Mouse (Mus musculus): ENCODE measurements around the gene Thnsl1. TPM values are rescaled to one million over a fixed set of nuclear protein-coding genes. Genes with fewer than 3 reads are reported as not detected.

The Thnsl1 gene
- total and polyA plus RNA-seq, 2 experiments from 2014 or later = 5.8 to 6.1 TPM

DNA sequence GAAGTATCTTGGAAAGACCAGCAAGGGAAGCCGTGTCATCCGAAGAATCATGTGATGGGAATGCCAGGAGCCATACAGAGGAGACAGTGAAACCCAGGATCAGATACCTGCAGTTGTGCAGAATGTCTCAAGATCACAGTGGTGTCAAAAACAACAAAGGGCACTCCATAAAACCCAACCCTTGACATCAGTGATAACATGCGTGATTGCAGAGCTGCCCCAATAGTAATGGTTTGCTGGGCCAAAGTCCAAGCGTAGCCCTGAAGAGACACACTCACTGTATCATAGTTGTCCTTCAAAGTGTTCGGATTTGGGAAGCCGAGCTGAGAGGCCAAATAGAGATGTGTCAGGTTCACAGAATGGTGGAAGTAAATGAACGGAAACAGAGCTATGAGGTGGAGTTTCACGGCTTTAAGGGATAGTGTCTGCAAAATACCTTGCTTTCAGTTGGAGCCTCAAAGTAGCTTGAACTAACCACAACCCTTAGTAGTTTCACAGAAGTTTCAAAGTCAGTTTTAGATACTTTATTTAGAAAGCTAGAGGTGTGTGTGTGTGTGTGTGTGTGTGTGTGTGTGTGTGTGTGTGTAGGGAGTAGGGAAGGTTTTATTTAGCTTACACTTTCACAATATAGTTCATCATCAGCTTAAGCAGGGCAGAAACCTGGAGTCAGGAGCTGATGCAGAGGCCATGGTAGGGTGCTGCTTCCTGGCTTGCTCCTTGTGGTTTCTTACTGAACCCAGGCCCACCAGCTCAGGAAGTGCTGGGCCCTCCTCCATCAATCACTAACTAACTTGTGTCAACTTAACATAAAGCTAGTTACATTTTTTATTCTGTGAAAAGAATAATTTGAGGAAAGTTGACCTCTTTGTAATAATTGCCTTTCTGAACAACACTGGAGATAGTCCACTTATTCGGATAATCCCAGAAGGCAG is 17.2 kb downstream of the Thnsl1 start:
- H3K9ac ChIP-seq (replicated peaks; ENCODE audit: low read depth, low read length) = no peak overlapping the region
- no peak for DNase-seq (ENCODE audit: low spot score)
- H3K9me3 ChIP-seq (replicated peaks; ENCODE audit: control insufficient read depth, low read length) = no peaks in the 10 kb centered on the region
- H3K4me2 ChIP-seq (ENCODE audit: low read depth, low read length) = no peak overlapping the region
- no peaks in the 10 kb centered on the region for H3K36me3 ChIP-seq (replicated peaks; ENCODE audit: control insufficient read depth, insufficient read depth, low read length)
- H3K27me3 ChIP-seq (ENCODE audit: control insufficient read depth, insufficient read depth, low read length) = no peaks in the 10 kb centered on the region
- no peak overlapping the region for H3K27ac ChIP-seq (ENCODE audit: low read depth)
- WGBS = 79% methylated on average over 9 of the region's 9 CpGs
- TF ChIP-seq CTCF (IDR thresholded peaks at IDR 0.05; ENCODE audit: low read depth) (no peak), EP300 (IDR thresholded peaks at IDR 0.05; ENCODE audit: low read depth) (no peak)
- no peaks in the 10 kb centered on the region for H3K4me1 ChIP-seq (ENCODE audit: control insufficient read depth, insufficient read depth)
- ATAC-seq (ENCODE audit: insufficient read depth, low read depth) = no peak
- H3K4me3 ChIP-seq (ENCODE audit: low read depth, low read length) = no peak overlapping the region

GRCm38 (mm10) chr2:21230276-21230675 is 24.8 kb downstream of the Thnsl1 start:
- H3K4me2 ChIP-seq (ENCODE audit: low read depth, low read length) = no peak overlapping the region
- ATAC-seq (ENCODE audit: insufficient read depth, low read depth) = no peak
- WGBS = 68% methylated on average over 2 of the region's 2 CpGs

DNA sequence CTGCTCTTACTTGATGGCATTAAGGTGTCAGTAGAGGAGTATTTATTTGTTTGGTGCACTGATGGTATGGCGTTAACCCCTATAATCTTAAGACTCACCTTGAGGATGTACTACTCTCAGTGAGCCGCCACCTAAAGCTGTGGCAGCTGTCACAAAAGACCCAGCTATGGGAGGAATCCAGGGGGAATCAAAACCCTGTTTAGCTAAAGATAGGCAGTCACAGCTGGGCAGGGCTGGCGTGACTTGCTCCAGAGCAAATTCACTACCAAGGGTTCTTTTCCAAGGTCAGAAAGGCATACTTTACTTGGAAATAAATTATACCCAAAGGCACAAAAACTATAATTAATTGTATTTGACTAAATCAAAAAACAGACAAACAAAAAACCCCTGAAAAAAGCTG is 25.6 kb downstream of the Thnsl1 start:
- Histone ChIP-seq H3K9ac (replicated peaks; ENCODE audit: low read depth, low read length) (no peak overlapping the region), H3K4me1 (ENCODE audit: control insufficient read depth, insufficient read depth) (no peaks in the 10 kb centered on the region), H3K36me3 (replicated peaks; ENCODE audit: control insufficient read depth, insufficient read depth, low read length) (no peaks in the 10 kb centered on the region), H3K27ac (ENCODE audit: low read depth) (no peak overlapping the region), H3K9me3 (replicated peaks; ENCODE audit: control insufficient read depth, low read length) (no peaks in the 10 kb centered on the region), H3K4me2 (ENCODE audit: low read depth, low read length) (no peak overlapping the region), H3K4me3 (ENCODE audit: low read depth, low read length) (no peak overlapping the region), H3K27me3 (ENCODE audit: control insufficient read depth, insufficient read depth, low read length) (peaks cover 8% of the 10 kb centered on the region)
- ATAC-seq (ENCODE audit: insufficient read depth, low read depth) (no peak), DNase-seq (ENCODE audit: low spot score) (no peak)
- 65% methylated on average over 3 of the region's 3 CpGs for WGBS
- TF ChIP-seq CTCF (IDR thresholded peaks at IDR 0.05; ENCODE audit: low read depth) (no peak), EP300 (IDR thresholded peaks at IDR 0.05; ENCODE audit: low read depth) (no peak)

More at GRCm38 (mm10) chr2:21230276-21230675, 24.8 kb downstream of the Thnsl1 start:
- DNase-seq (ENCODE audit: low spot score) = no peak
- no peaks in the 10 kb centered on the region for H3K36me3 ChIP-seq (replicated peaks; ENCODE audit: control insufficient read depth, insufficient read depth, low read length)
- H3K9me3 ChIP-seq (replicated peaks; ENCODE audit: control insufficient read depth, low read length) = no peaks in the 10 kb centered on the region
- no peaks in the 10 kb centered on the region for H3K4me1 ChIP-seq (ENCODE audit: control insufficient read depth, insufficient read depth)
- no peak overlapping the region for H3K9ac ChIP-seq (replicated peaks; ENCODE audit: low read depth, low read length)
- TF ChIP-seq EP300 (IDR thresholded peaks at IDR 0.05; ENCODE audit: low read depth) (no peak), CTCF (IDR thresholded peaks at IDR 0.05; ENCODE audit: low read depth) (no peak)
- H3K27ac ChIP-seq (ENCODE audit: low read depth) = no peak overlapping the region
- H3K4me3 ChIP-seq (ENCODE audit: low read depth, low read length) = no peak overlapping the region
- H3K27me3 ChIP-seq (ENCODE audit: control insufficient read depth, insufficient read depth, low read length) = peaks cover 2% of the 10 kb centered on the region

DNA sequence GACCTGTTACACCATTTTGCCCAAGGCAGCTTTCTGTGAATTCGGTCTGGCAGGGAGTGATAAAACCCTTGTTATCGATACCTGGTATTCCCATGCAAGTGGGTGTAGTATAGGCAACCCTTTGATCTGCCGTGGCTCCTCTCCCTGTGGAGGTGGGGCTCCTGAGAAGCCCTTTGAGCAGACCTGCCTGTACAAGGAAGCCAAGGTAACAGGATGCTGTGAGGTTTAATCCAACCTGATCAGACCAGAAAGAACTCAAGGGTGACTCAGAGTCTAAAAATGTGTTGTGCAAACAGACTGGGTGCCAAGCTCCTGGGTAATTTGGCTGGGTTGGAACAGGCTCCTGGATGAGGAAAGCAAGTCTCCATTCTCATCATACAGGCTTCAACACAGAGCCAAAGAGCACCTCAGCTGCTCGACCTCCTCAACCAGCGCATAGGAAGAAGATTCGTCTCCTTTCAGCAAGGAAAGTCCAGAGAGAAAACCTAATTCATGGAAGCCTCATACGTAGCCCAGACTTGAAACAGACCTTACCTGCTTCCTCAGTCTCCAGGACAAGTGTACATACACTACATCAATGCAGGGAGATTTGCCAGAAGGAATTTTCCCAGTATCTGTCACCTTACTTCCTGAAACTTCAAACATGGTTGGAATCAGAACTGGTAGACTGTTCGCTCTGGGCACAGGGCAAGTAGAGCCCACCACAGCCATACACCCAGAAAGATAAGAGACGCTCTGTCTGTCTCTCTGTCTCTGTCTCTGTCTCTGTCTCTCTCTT is 29.5 kb downstream of the Thnsl1 start:
- no peak for DNase-seq (ENCODE audit: low spot score)
- Histone ChIP-seq H3K4me1 (ENCODE audit: control insufficient read depth, insufficient read depth) (no peaks in the 10 kb centered on the region), H3K4me3 (ENCODE audit: low read depth, low read length) (no peak overlapping the region), H3K27me3 (ENCODE audit: control insufficient read depth, insufficient read depth, low read length) (peaks cover 20% of the 10 kb centered on the region), H3K27ac (ENCODE audit: low read depth) (no peak overlapping the region), H3K36me3 (replicated peaks; ENCODE audit: control insufficient read depth, insufficient read depth, low read length) (no peaks in the 10 kb centered on the region), H3K4me2 (ENCODE audit: low read depth, low read length) (no peak overlapping the region), H3K9ac (replicated peaks; ENCODE audit: low read depth, low read length) (no peak overlapping the region), H3K9me3 (replicated peaks; ENCODE audit: control insufficient read depth, low read length) (no peaks in the 10 kb centered on the region)
- no peak for TF ChIP-seq EP300 (IDR thresholded peaks at IDR 0.05; ENCODE audit: low read depth)
- no peak for TF ChIP-seq CTCF (IDR thresholded peaks at IDR 0.05; ENCODE audit: low read depth)
- ATAC-seq (ENCODE audit: insufficient read depth, low read depth) = no peak
- whole genome bisulfite sequencing = 75% methylated on average over 9 of the region's 9 CpGs

DNA sequence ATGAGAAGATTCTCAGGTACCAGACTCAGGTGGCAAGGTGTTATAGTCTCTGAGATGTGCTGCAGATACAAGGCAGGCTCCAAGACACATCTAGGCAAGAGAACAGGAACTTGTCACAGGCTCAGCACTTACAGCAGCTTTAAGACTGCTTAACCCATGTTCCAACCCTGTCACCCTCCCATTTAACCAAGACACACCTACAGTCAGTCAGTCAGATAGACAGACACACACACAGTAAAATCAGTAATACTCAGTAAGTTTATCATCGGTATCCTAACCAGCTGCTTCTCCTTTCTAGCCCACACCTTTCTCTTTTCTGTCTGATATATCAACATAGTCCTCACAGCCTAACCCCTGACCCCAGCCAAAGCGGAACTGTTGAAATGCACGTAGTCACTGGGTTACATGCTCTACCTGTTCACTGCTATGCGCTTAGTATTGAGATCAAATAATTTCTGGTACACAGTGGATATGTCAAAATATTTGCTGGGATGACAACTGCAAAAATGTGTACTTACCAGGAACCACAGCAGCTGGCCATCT is 30.4 kb downstream of the Thnsl1 start:
- TF ChIP-seq CTCF (IDR thresholded peaks at IDR 0.05; ENCODE audit: low read depth) (no peak), EP300 (IDR thresholded peaks at IDR 0.05; ENCODE audit: low read depth) (no peak)
- Histone ChIP-seq H3K36me3 (replicated peaks; ENCODE audit: control insufficient read depth, insufficient read depth, low read length) (no peaks in the 10 kb centered on the region), H3K9ac (replicated peaks; ENCODE audit: low read depth, low read length) (no peak overlapping the region), H3K4me2 (ENCODE audit: low read depth, low read length) (no peak overlapping the region), H3K4me3 (ENCODE audit: low read depth, low read length) (no peak overlapping the region), H3K4me1 (ENCODE audit: control insufficient read depth, insufficient read depth) (no peaks in the 10 kb centered on the region), H3K27ac (ENCODE audit: low read depth) (no peak overlapping the region), H3K27me3 (ENCODE audit: control insufficient read depth, insufficient read depth, low read length) (peaks cover 20% of the 10 kb centered on the region), H3K9me3 (replicated peaks; ENCODE audit: control insufficient read depth, low read length) (no peaks in the 10 kb centered on the region)
- ATAC-seq (ENCODE audit: insufficient read depth, low read depth) (no peak), DNase-seq (ENCODE audit: low spot score) (no peak)
- 92% methylated on average over 4 of the region's 4 CpGs for WGBS
